Mouse (Mus musculus): Measurements from ENCODE around the gene Agbl1. TPM values are rescaled to one million over a fixed set of nuclear protein-coding genes. Genes with fewer than 3 reads are reported as not detected.

Gene Agbl1
- polyA plus RNA-seq, 1 experiment = not detected

DNA sequence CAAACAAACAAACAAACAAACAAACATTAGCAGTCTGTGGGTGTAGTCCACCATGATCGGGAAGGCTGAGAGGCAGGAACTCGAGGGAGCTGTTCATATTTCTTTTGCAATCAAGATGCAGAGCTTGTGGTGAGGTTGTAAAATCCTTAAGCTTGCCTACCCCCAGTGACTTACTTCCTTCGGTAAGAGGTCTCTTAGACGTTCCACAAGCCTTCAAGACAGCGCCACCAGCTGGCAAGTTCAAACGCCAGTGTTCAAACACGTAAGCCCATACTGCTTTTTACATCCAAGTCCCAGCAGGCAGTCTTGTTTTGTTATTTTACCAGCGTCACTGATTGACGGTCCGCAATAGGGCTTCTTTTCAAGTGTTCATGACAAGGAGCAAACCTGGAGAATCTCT lies 123.8 kb downstream of the Agbl1 start:
- no peaks in the 10 kb centered on the region for H3K27me3 ChIP-seq (ENCODE audit: control insufficient read depth, insufficient read depth, insufficient read length)
- H3K4me3 ChIP-seq (ENCODE audit: insufficient read depth, poor library complexity, severe bottlenecking) = no peak overlapping the region
- TF ChIP-seq MYOG (IDR thresholded peaks at IDR 0.05; ENCODE audit: control insufficient read depth, extremely low read depth, insufficient read length) (no peak), FOSL1 (IDR thresholded peaks at IDR 0.05; ENCODE audit: insufficient read depth, low read length, poor library complexity, severe bottlenecking) (no peak), MAX (IDR thresholded peaks at IDR 0.05) (no peak), CEBPB (IDR thresholded peaks at IDR 0.05; ENCODE audit: low read depth) (no peak), CTCF (IDR thresholded peaks at IDR 0.05; ENCODE audit: control insufficient read depth, insufficient read depth, insufficient read length) (no peak)
- H3ac ChIP-seq (ENCODE audit: control insufficient read depth, insufficient read length, low read depth) = no peak overlapping the region
- no peaks in the 10 kb centered on the region for H3K79me3 ChIP-seq (ENCODE audit: low read depth)
- H3K79me2 ChIP-seq (ENCODE audit: control insufficient read depth, insufficient read depth) = no peaks in the 10 kb centered on the region
- H3K36me3 ChIP-seq (ENCODE audit: control insufficient read depth, insufficient read depth) = no peaks in the 10 kb centered on the region

DNA sequence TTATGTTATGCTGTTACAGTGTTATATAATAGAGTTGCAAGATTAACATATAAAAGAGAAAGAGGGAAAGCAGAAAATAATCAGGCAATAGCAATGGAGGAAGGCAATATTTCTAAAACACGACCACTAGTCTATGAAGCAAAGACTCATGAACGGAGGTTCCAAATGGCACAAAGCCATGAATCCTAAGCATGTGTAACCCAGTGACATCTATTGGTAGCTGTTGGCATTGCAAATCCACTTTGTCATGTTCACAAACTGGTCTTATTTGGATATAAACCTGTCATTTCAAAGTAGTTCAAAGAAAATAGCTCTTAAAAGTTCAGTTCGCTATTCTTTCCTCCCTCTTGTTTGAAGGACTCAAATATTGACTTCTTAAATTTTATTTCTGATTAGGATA lies 124.8 kb downstream of the Agbl1 start:
- Histone ChIP-seq H3K79me2 (ENCODE audit: control insufficient read depth, insufficient read depth) (no peaks in the 10 kb centered on the region), H3ac (ENCODE audit: control insufficient read depth, insufficient read length, low read depth) (no peak overlapping the region), H3K79me3 (ENCODE audit: low read depth) (no peaks in the 10 kb centered on the region), H3K27me3 (ENCODE audit: control insufficient read depth, insufficient read depth, insufficient read length) (no peaks in the 10 kb centered on the region), H3K4me3 (ENCODE audit: insufficient read depth, poor library complexity, severe bottlenecking) (no peak overlapping the region), H3K36me3 (ENCODE audit: control insufficient read depth, insufficient read depth) (no peaks in the 10 kb centered on the region)
- TF ChIP-seq USF1 (IDR thresholded peaks at IDR 0.05; ENCODE audit: low read depth) (no peak), MAX (IDR thresholded peaks at IDR 0.05) (no peak), FOSL1 (IDR thresholded peaks at IDR 0.05; ENCODE audit: insufficient read depth, low read length, poor library complexity, severe bottlenecking) (no peak), MYOD1 (IDR thresholded peaks at IDR 0.05; ENCODE audit: control insufficient read depth, insufficient read length, low read depth) (no peak), CEBPB (IDR thresholded peaks at IDR 0.05; ENCODE audit: low read depth) (no peak)

DNA sequence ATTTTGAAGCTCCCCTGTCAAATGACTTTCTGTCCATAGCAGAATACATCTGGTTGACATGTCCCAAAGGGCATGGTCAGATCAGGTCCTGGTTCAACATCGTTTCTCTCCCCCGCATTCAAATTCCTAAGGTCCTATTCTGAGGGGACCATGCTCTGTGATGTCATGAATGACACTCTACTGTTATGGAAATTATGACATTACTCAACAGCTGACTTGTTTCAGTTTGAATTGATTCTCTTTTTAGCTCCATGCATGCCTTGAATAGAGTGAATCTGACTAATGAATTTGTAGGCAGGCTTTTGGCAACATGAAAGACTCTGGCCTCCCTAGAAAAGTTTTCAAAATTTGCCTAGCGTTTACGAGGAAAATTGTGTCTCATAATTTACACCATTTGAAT lies 141.6 kb downstream of the Agbl1 start:
- Histone ChIP-seq H3K27me3 (ENCODE audit: control insufficient read depth, insufficient read depth, insufficient read length) (no peaks in the 10 kb centered on the region), H3K4me3 (ENCODE audit: insufficient read depth, poor library complexity, severe bottlenecking) (no peak overlapping the region), H3ac (ENCODE audit: control insufficient read depth, insufficient read length, low read depth) (no peak overlapping the region), H3K36me3 (ENCODE audit: control insufficient read depth, insufficient read depth) (no peaks in the 10 kb centered on the region), H3K79me2 (ENCODE audit: control insufficient read depth, insufficient read depth) (no peaks in the 10 kb centered on the region), H3K79me3 (ENCODE audit: low read depth) (no peaks in the 10 kb centered on the region)
- TF ChIP-seq FOSL1 (IDR thresholded peaks at IDR 0.05; ENCODE audit: insufficient read depth, low read length, poor library complexity, severe bottlenecking) (no peak), CEBPB (IDR thresholded peaks at IDR 0.05; ENCODE audit: low read depth) (no peak), MYOG (IDR thresholded peaks at IDR 0.05; ENCODE audit: control insufficient read depth, extremely low read depth, insufficient read length) (no peak), MYOD1 (IDR thresholded peaks at IDR 0.05; ENCODE audit: control insufficient read depth, insufficient read length, low read depth) (no peak), CTCF (IDR thresholded peaks at IDR 0.05; ENCODE audit: control insufficient read depth, insufficient read depth, insufficient read length) (no peak), USF1 (IDR thresholded peaks at IDR 0.05; ENCODE audit: low read depth) (no peak), MAX (IDR thresholded peaks at IDR 0.05) (no peak)

DNA sequence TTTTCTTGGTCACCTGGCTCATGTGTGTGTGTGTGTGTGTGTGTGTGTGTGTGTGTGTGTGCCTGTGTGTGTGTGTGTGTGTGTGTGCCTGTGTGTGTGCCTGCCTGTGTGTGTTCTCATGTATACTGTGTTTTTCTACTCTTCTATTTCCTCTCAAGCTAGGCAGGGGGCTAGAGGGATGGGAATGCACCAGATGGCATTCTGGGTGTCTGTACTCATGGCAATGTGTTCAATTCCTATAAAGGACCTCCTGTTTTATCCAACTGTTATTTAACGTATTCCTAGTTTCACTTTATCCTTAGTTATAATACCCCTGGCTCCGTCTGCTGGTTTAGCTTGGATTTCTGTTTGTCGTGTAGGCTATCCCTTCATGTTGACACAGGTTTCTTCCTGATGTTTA lies 149.8 kb downstream of the Agbl1 start:
- Histone ChIP-seq H3K27me3 (ENCODE audit: control insufficient read depth, insufficient read depth, insufficient read length) (no peaks in the 10 kb centered on the region), H3K36me3 (ENCODE audit: control insufficient read depth, insufficient read depth) (no peaks in the 10 kb centered on the region), H3K79me2 (ENCODE audit: control insufficient read depth, insufficient read depth) (no peaks in the 10 kb centered on the region), H3K4me3 (ENCODE audit: insufficient read depth, poor library complexity, severe bottlenecking) (no peak overlapping the region), H3ac (ENCODE audit: control insufficient read depth, insufficient read length, low read depth) (no peak overlapping the region), H3K79me3 (ENCODE audit: low read depth) (no peaks in the 10 kb centered on the region)
- TF ChIP-seq CEBPB (IDR thresholded peaks at IDR 0.05; ENCODE audit: low read depth) = no peak
- TF ChIP-seq USF1 (IDR thresholded peaks at IDR 0.05; ENCODE audit: low read depth) = no peak
- no peak for TF ChIP-seq MYOD1 (IDR thresholded peaks at IDR 0.05; ENCODE audit: control insufficient read depth, insufficient read length, low read depth)
- TF ChIP-seq MAX (IDR thresholded peaks at IDR 0.05) = no peak
- no peak for TF ChIP-seq FOSL1 (IDR thresholded peaks at IDR 0.05; ENCODE audit: insufficient read depth, low read length, poor library complexity, severe bottlenecking)
- TF ChIP-seq MYOG (IDR thresholded peaks at IDR 0.05; ENCODE audit: control insufficient read depth, extremely low read depth, insufficient read length) = no peak
- TF ChIP-seq CTCF (IDR thresholded peaks at IDR 0.05; ENCODE audit: control insufficient read depth, insufficient read depth, insufficient read length) = no peak

DNA sequence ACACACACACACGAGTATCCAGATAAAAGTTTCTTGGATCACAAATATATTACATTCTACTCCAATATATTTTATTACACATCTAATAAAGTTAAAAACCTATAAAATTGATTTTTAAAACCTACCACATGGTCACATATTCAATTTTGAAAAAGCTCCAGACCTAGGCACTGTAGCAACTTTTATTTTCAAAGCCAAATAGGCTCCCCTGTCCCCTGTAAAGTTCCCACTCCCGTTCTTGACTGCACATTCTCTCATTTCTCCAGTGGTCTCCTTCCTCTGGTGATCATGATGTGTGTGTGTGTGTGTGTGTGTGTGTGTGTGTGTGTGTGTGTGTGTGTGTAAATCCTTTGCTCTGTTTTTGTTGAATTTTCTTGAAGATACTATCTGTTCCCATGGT lies 152.3 kb downstream of the Agbl1 start:
- no peaks in the 10 kb centered on the region for H3K27me3 ChIP-seq (ENCODE audit: control insufficient read depth, insufficient read depth, insufficient read length)
- no peaks in the 10 kb centered on the region for H3K79me3 ChIP-seq (ENCODE audit: low read depth)
- no peaks in the 10 kb centered on the region for H3K36me3 ChIP-seq (ENCODE audit: control insufficient read depth, insufficient read depth)
- no peak overlapping the region for H3ac ChIP-seq (ENCODE audit: control insufficient read depth, insufficient read length, low read depth)
- H3K79me2 ChIP-seq (ENCODE audit: control insufficient read depth, insufficient read depth) = no peaks in the 10 kb centered on the region
- H3K4me3 ChIP-seq (ENCODE audit: insufficient read depth, poor library complexity, severe bottlenecking) = no peak overlapping the region
- TF ChIP-seq CTCF (IDR thresholded peaks at IDR 0.05; ENCODE audit: control insufficient read depth, insufficient read depth, insufficient read length) (no peak), USF1 (IDR thresholded peaks at IDR 0.05; ENCODE audit: low read depth) (no peak), MAX (IDR thresholded peaks at IDR 0.05) (no peak), FOSL1 (IDR thresholded peaks at IDR 0.05; ENCODE audit: insufficient read depth, low read length, poor library complexity, severe bottlenecking) (no peak), CEBPB (IDR thresholded peaks at IDR 0.05; ENCODE audit: low read depth) (no peak), MYOG (IDR thresholded peaks at IDR 0.05; ENCODE audit: control insufficient read depth, extremely low read depth, insufficient read length) (no peak), MYOD1 (IDR thresholded peaks at IDR 0.05; ENCODE audit: control insufficient read depth, insufficient read length, low read depth) (no peak)

DNA sequence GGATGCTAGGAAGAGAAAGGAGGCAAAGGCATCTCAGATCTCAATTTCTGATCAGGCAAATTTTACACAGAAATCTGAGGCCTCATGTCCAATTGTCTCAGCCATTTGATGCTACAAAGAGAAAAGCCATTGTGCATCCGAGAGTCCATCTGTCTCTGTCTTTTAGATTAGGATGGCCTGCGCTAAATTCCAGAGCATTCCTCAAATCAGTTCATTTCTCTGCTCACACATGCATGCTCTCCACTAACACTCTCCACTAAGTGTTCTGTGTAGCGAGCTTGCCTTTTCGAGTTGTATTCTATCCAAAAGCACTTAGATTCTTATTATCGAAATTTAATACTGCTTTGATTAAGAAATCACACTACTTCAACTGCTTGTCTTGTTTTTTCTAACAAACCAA lies 159.6 kb downstream of the Agbl1 start:
- Histone ChIP-seq H3K79me3 (ENCODE audit: low read depth) (no peaks in the 10 kb centered on the region), H3K27me3 (ENCODE audit: control insufficient read depth, insufficient read depth, insufficient read length) (no peaks in the 10 kb centered on the region), H3K4me3 (ENCODE audit: insufficient read depth, poor library complexity, severe bottlenecking) (no peak overlapping the region), H3K36me3 (ENCODE audit: control insufficient read depth, insufficient read depth) (no peaks in the 10 kb centered on the region), H3ac (ENCODE audit: control insufficient read depth, insufficient read length, low read depth) (no peak overlapping the region), H3K79me2 (ENCODE audit: control insufficient read depth, insufficient read depth) (no peaks in the 10 kb centered on the region)
- TF ChIP-seq MAX (IDR thresholded peaks at IDR 0.05) = no peak
- no peak for TF ChIP-seq MYOD1 (IDR thresholded peaks at IDR 0.05; ENCODE audit: control insufficient read depth, insufficient read length, low read depth)
- no peak for TF ChIP-seq FOSL1 (IDR thresholded peaks at IDR 0.05; ENCODE audit: insufficient read depth, low read length, poor library complexity, severe bottlenecking)
- TF ChIP-seq MYOG (IDR thresholded peaks at IDR 0.05; ENCODE audit: control insufficient read depth, extremely low read depth, insufficient read length) = no peak
- TF ChIP-seq CEBPB (IDR thresholded peaks at IDR 0.05; ENCODE audit: low read depth) = no peak
- TF ChIP-seq CTCF (IDR thresholded peaks at IDR 0.05; ENCODE audit: control insufficient read depth, insufficient read depth, insufficient read length) = no peak
- no peak for TF ChIP-seq USF1 (IDR thresholded peaks at IDR 0.05; ENCODE audit: low read depth)

Measured in C2C12 (cell line).